Mouse (Mus musculus) limb, embryonic 13.5 days (tissue): ENCODE results near the gene Wrb. TPM values are rescaled to one million over a fixed set of nuclear protein-coding genes. Genes with fewer than 3 reads are reported as not detected.

Source experiments
- ATAC-seq: fragments of 200-750 bp; cut with Nextera tagmentation; 2 replicates; pipeline ENCODE4 v1.8.0; 2017; ENCODE audit warnings: low read depth, moderate number of reproducible peaks, moderate TSS enrichment; ENCODE audit not compliant: low FRiP score
- H3K27ac ChIP-seq: fragments of 300-500 bp; sonication (generic); 2 replicates; pipeline ENCODE4 v1.5.1; 2015; ENCODE audit warnings: inconsistent platforms, mild to moderate bottlenecking, moderate library complexity
- H3K27me3 ChIP-seq: fragments of 300-500 bp; sonication (generic); 2 replicates; pipeline ENCODE4 v1.6.1; 2015; ENCODE audit warnings: mild to moderate bottlenecking, inconsistent platforms
- H3K36me3 ChIP-seq: fragments of 300-500 bp; sonication (generic); 2 replicates; pipeline ENCODE4 v1.6.1; 2015; ENCODE audit warnings: inconsistent platforms, mild to moderate bottlenecking, moderate library complexity
- H3K4me1 ChIP-seq: fragments of 300-500 bp; sonication (generic); 2 replicates; pipeline ENCODE4 v1.6.1; 2015; ENCODE audit warnings: inconsistent platforms
- H3K4me2 ChIP-seq: fragments of 300-500 bp; sonication (generic); replicated peaks from 2 replicates; pipeline ENCODE4 v1.6.1; 2015; ENCODE audit warnings: inconsistent platforms, mild to moderate bottlenecking, moderate library complexity
- H3K4me3 ChIP-seq: fragments of 300-500 bp; sonication (generic); 2 replicates; pipeline ENCODE4 v1.5.1; 2015; ENCODE audit warnings: moderate library complexity, mild to moderate bottlenecking, inconsistent platforms
- H3K9ac ChIP-seq: fragments of 300-500 bp; sonication (generic); 2 replicates; pipeline ENCODE4 v1.6.1; 2015; ENCODE audit warnings: mild to moderate bottlenecking, inconsistent platforms
- H3K9me3 ChIP-seq: fragments of 300-500 bp; sonication (generic); 2 replicates; pipeline ENCODE4 v1.6.1; 2016; ENCODE audit warnings: inconsistent platforms
- WGBS: fragments of 180-500 bp; shearing (Covaris S2); methylation state at CpG from one replicate; pipeline ENCODE4 v1.1.7; 2015; 5-methylcytosine and 5-hydroxymethylcytosine counted together
- polyA plus RNA-seq: library from polyadenylated mRNA; unstranded; fragments of >200 nt; fragmentation: Nextera tagmentation; extraction: Ambion mirVana; gene quantifications from 2 replicates; pipeline ENCODE4 v1.2.1, GENCODE M21; 2015

The Wrb gene
- polyA plus RNA-seq, 1 experiment from 2014 or later = 65.8 TPM

DNA sequence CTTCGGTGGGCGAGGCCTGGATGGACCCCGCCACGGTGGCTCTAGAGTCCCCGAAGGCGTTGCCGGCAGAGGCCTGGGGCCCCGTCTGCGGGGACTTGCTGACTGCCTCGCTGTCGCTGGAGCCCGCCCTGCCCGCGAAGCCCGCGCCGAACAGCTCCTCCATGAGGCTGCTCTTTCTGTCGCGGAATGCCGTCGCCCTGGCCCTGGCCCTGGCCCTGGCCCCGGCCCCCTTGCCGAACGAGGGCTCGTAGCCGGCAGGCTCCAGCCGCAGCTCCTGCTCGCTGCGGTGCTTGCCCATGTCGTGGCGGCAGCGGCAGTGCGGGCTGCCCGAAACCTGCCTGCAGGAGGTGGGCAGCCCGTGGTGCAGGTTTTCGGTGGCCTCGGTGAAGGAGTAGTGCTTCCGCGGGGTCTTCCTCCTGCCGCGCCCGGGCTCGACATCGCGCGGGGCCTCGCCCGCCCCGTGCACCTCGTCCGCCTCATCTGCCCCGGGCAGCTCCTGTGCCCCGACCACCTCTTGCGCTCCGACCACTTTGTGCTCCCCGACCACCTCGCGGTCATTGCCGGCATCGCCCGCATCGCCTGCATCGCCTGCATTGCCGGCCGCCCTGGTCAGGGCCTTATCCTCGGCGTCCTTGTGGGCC is 14.0 kb downstream of the Wrb start:
- under 1% methylated on average over 66 of the region's 67 CpGs for WGBS
- Histone ChIP-seq H3K27ac (peak overlapping the region; percentile 91), H3K4me2 (peak overlapping the region; percentile 91), H3K9ac (peak overlapping the region; percentile 95), H3K27me3 (no peaks in the 10 kb centered on the region), H3K4me1 (peaks cover 19% of the 10 kb centered on the region), H3K9me3 (no peaks in the 10 kb centered on the region), H3K36me3 (peaks cover 22% of the 10 kb centered on the region), H3K4me3 (peak overlapping the region; percentile 62)
- ATAC-seq = peak; percentile 85

DNA sequence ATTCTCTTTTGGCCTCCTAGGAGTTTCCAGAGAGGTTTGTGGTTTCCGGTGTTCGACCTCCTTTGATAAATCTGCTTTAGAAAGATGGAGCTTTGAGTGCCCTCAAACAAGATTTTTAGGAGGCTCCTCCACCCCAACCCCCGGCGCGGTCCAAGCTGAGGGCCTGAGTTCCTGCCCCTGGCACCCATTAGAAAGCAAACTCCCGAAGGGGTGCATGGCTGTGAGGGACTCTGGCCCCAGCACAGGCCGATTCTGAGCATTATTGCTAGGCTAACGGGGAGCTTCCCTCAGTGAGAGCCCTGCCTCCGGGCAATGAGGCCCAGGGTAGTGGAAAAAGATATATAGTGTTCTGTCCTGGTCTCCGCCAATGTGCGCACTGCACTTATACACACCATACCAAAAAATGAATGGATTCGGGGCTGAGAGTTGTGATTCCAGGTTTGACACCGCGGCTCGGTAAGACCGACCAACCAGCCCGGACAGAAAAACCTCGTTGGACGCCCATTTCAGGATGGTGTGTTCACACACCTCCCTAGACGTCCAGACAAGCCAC is 14.7 kb downstream of the Wrb start:
- H3K9me3 ChIP-seq = no peaks in the 10 kb centered on the region
- H3K27ac ChIP-seq = peak overlapping the region; percentile 91; the same call in 1 of the 2 replicates
- H3K9ac ChIP-seq = peak overlapping the region; percentile 95
- peaks cover 19% of the 10 kb centered on the region for H3K4me1 ChIP-seq
- H3K4me3 ChIP-seq = peak overlapping the region; percentile 62
- H3K36me3 ChIP-seq = peaks cover 15% of the 10 kb centered on the region
- ATAC-seq = no peak
- H3K27me3 ChIP-seq = no peaks in the 10 kb centered on the region
- peak overlapping the region; percentile 91 for H3K4me2 ChIP-seq
- WGBS = 78% methylated on average over 20 of the region's 20 CpGs

DNA sequence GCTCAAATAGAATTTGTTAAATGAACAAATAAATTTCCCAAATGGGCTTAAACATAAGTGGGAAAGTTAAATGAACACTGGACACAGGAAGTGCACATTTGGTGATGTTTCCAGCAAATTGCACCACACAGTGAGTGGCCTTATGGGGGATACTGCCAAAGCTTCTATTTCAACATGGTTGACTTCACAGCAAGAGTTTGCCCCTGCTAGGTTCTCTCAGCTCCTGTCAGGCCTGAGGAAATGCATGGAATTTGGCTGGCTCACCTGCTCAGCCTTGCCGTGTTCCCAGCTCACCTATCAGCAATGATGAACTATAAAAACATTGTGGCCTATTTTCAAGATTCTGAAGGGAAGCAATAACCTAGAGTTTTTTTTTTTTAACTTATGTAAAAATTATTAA is 15.7 kb downstream of the Wrb start:
- H3K9me3 ChIP-seq = no peaks in the 10 kb centered on the region
- H3K9ac ChIP-seq = no peak overlapping the region
- H3K27ac ChIP-seq = no peak overlapping the region
- ATAC-seq = no peak
- H3K4me2 ChIP-seq = no peak overlapping the region
- H3K27me3 ChIP-seq = no peaks in the 10 kb centered on the region
- peaks cover 9% of the 10 kb centered on the region; the same call in 1 of the 2 replicates for H3K36me3 ChIP-seq
- WGBS = 85% methylated on average over 1 of the region's 1 CpGs
- peaks cover 19% of the 10 kb centered on the region for H3K4me1 ChIP-seq
- no peak overlapping the region for H3K4me3 ChIP-seq

DNA sequence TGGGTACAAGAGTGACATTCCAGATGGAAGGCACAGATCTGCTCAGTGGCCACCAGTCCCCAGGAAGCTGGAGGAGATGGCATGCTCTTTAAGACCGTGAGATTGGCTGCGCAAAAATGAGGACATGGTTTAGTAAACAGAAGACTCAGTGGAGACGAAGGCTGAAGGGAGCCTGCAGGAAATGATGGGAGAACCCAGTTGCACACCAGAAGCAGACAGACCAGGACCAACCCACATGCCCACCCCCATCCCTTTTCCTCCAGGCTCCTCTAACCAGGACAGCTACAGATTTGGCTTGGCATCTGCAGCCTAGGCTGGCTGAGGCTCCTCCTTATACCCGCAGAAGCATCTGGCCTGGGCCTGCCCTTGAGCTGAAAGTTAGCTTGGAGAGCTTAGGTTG is 16.1 kb downstream of the Wrb start:
- no peak for ATAC-seq
- H3K9ac ChIP-seq = no peak overlapping the region

DNA sequence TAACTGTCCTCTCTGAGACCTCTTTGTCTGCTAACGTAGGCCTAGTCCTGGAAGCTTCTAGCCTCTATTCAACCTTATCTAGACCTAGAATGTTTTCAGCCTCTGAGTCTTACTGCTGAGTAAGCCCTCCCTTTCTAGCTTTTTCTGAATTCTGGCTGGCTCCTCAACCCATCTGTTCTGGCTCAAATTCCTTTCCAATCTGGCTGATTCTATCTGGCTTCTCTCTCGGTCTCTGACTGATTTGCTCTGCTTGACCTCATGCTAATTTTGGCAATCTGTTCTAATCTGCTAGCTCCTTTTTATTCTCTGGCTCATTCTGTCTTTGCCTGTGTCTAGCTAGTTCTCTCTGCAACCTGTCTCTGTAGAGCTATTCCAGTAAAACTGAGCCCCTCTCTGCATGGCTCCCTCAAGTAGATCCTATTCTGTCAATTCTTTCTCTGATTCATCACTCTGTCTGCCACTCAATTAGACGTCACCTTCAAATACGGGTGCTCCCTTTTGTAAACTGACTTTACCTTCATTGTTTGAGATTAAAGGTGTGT is 20.6 kb downstream of the Wrb start:
- Histone ChIP-seq H3K4me2 (no peak overlapping the region), H3K27me3 (no peaks in the 10 kb centered on the region), H3K36me3 (no peaks in the 10 kb centered on the region), H3K4me3 (no peak overlapping the region), H3K9me3 (no peaks in the 10 kb centered on the region), H3K27ac (no peak overlapping the region), H3K4me1 (no peaks in the 10 kb centered on the region), H3K9ac (no peak overlapping the region)
- ATAC-seq = no peak
- 77% methylated on average over 4 of the region's 4 CpGs for whole genome bisulfite sequencing

More for the DNA sequence above, 16.1 kb downstream of the Wrb start:
- Histone ChIP-seq H3K4me2 (no peak overlapping the region), H3K4me1 (peaks cover 19% of the 10 kb centered on the region), H3K9me3 (no peaks in the 10 kb centered on the region), H3K4me3 (no peak overlapping the region), H3K27me3 (no peaks in the 10 kb centered on the region), H3K36me3 (peaks cover 7% of the 10 kb centered on the region; the same call in 1 of the 2 replicates), H3K27ac (no peak overlapping the region)
- 92% methylated on average over 4 of the region's 4 CpGs for WGBS

DNA sequence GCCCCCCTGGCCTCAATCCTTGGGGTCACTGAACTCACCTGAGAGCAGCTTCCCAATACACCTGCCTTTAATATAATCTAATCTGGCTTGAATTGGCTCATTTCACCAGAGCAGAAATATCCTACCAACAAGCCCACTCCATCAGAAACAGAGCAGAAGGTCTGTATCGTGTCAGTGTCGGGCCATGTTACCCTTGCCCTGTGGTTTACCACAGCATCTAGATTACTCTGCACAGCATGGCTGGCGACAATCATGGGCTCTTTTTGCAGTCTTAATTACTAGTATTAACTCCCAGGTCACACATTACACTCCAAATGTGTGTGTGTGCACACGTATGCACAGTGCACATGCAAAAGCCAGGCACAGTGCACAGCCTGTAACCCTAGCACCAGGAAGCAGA is 23.6 kb downstream of the Wrb start:
- WGBS = 84% methylated on average over 4 of the region's 4 CpGs
- no peaks in the 10 kb centered on the region for H3K9me3 ChIP-seq
- no peak overlapping the region for H3K4me3 ChIP-seq
- H3K36me3 ChIP-seq = no peaks in the 10 kb centered on the region
- H3K4me1 ChIP-seq = no peaks in the 10 kb centered on the region
- H3K27me3 ChIP-seq = no peaks in the 10 kb centered on the region
- H3K4me2 ChIP-seq = no peak overlapping the region
- H3K27ac ChIP-seq = no peak overlapping the region
- H3K9ac ChIP-seq = no peak overlapping the region
- no peak for ATAC-seq

DNA sequence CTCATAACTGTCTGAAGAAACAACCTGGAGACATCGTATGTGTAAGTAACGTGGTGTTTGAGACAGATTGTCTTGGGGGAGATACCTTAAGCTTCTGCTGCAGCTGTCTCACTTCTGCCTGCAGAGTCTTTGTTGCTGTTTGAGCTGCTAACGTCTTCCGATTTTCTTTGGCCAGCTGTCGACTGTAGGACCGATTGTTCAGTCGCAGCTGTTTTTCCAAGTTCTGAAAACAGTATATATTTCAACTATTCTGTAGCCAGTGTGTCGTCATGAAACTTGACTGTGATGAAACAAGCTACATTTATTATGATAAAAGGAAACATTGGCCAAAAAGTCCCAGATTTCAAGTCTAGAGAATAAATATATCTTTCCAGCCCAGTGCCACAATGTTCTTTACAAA is 28.4 kb downstream of the Wrb start:
- Histone ChIP-seq H3K27me3 (no peaks in the 10 kb centered on the region), H3K4me3 (no peak overlapping the region), H3K4me1 (no peaks in the 10 kb centered on the region), H3K4me2 (no peak overlapping the region), H3K36me3 (no peaks in the 10 kb centered on the region), H3K9me3 (no peaks in the 10 kb centered on the region), H3K27ac (no peak overlapping the region), H3K9ac (no peak overlapping the region)
- 75% methylated on average over 8 of the region's 8 CpGs for WGBS
- no peak for ATAC-seq

DNA sequence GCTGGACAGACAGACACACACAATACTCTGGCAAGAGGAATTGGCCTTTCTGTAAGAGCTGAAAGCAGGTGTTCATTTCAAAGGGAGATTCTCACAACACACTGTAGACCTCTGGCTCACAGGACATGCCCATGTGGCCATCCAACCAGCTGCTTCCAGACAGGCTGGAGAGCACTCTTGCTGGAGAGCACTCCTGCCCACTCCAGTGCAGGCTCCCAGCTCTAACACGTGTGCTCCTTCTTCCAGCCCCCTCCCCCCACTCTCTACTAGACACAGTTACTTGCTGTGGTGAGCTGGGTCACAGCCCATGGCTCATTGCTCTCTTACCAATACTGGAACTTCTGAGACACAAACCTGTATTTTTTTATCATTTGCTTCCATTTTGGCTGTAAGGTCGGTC is 30.2 kb downstream of the Wrb start:
- no peak overlapping the region for H3K4me3 ChIP-seq
- no peak for ATAC-seq
- no peak overlapping the region for H3K9ac ChIP-seq
- H3K27ac ChIP-seq = no peak overlapping the region
- H3K9me3 ChIP-seq = peaks cover 6% of the 10 kb centered on the region
- 40% methylated on average over 2 of the region's 2 CpGs for WGBS
- H3K4me1 ChIP-seq = no peaks in the 10 kb centered on the region
- H3K27me3 ChIP-seq = no peaks in the 10 kb centered on the region
- no peaks in the 10 kb centered on the region for H3K36me3 ChIP-seq
- no peak overlapping the region for H3K4me2 ChIP-seq

DNA sequence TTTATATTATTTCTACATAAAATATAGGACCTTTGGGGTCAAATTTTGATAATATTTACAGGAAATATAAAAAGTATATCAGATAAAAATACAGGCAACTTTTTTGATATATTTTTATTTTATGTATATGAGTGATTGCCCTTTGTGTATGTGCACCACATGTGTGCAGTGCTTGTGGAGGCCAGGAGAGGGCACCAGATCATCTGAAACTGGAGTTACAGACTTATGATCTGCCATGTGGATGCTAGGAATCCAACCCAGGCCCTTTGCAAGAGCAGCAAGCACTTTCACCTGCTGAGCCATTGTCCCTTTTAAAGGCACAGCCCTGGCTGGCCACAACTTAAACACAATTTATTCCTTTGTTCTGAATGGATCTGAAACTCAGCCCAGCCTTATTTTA is 33.9 kb downstream of the Wrb start:
- Histone ChIP-seq H3K27ac (no peak overlapping the region), H3K9ac (no peak overlapping the region), H3K4me1 (no peaks in the 10 kb centered on the region), H3K9me3 (peaks cover 6% of the 10 kb centered on the region), H3K4me3 (no peak overlapping the region), H3K27me3 (no peaks in the 10 kb centered on the region), H3K36me3 (no peaks in the 10 kb centered on the region), H3K4me2 (no peak overlapping the region)
- no peak for ATAC-seq

DNA sequence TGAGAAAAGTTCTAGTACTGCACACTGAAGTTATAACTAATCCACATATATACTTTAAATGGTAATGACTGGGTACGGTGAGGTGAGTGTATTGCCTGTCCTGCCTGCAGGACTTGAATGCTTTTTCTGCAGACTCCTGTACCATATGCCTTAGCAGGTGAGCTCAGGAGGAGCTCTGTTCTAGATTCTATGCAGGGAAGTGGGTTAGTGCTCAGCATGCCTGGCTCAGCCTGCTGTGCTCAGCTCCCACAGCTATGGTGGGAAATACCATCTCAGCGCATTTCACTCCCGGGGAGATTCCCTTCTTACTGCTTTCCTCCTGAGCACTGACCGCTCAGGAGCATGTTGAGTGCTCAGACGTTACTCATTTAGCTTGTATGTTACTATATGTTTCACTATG is 42.4 kb downstream of the Wrb start:
- Histone ChIP-seq H3K4me1 (peaks cover 6% of the 10 kb centered on the region), H3K9ac (no peak overlapping the region), H3K4me3 (no peak overlapping the region), H3K9me3 (no peaks in the 10 kb centered on the region), H3K4me2 (no peak overlapping the region), H3K27ac (no peak overlapping the region), H3K36me3 (no peaks in the 10 kb centered on the region), H3K27me3 (peaks cover 12% of the 10 kb centered on the region)
- 89% methylated on average over 5 of the region's 5 CpGs for WGBS
- no peak for ATAC-seq

DNA sequence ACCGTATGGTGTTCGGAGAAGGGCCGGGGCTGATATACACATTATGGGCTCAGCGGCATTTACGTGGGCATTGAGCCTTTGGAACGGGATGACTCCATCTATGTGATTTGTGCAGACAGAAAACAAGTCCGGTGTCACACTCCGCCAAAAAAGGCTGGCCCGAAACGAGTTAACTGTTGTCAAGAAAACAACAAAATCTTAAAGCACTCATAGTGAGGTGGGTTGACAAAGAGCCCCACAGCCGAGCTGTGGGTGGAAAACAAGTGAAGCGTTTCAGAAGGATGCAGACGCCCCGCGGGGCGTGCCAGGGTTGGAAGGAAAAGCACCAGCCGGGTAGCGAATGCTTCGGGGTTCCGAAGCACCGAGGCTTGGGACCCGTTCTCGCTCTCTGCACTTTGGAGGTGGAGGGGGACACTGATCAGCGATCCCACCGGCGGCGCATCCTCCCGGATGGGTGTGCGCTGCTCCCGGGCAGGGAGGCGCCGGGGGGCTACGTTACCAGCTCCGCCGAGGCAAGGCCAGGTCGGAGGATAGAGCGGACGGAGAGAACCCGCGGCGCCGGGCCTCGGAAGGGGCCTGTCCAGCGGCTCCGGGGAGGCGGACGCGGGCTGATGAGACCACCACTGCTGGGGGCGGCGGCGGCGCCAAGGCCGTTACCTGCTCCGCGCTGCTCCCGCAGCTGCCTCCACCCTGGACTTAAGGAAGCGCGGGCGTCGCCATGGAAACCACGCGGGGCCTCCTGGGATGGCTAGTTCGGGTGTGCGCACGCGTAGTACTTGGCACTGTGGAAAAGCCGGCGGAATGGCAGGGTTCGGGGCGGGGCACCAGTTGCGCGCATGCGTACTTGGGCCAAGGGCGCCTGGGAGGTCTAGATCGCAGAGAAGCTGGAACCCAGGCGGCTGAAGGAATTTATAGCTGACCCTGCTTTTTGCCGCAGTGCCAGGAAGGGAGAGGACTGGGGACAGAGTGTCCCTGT is 46.6 kb downstream of the Wrb start, which contains the start of gene Lca5l:
TSS of gene Lca5l (minus strand) at position 741 of the 976 bp plus-strand sequence.
- WGBS = 1% methylated on average over 76 of the region's 77 CpGs

More for the DNA sequence above, 46.6 kb downstream of the Wrb start, which contains the start of gene Lca5l:
- H3K4me3 ChIP-seq = peak within 1 kb of the TSS; percentile 86
- peak; percentile 98 for ATAC-seq
- H3K9ac ChIP-seq = peak within 1 kb of the TSS; percentile 86
- peak within 1 kb of the TSS; percentile 82 for H3K4me2 ChIP-seq
- H3K27me3 ChIP-seq = peaks cover 12% of the 10 kb centered on the region
- H3K36me3 ChIP-seq = no peaks in the 10 kb centered on the region
- peaks cover 6% of the 10 kb centered on the region for H3K4me1 ChIP-seq
- 0 out of 2 replicates have a peak, but pooled peaks cover 4% of the 10 kb centered on the region for H3K9me3 ChIP-seq
- peak within 1 kb of the TSS; percentile 56; the same call in 1 of the 2 replicates for H3K27ac ChIP-seq
